Mouse (Mus musculus): ENCODE data around the gene Agbl1. TPM values are rescaled to one million over a fixed set of nuclear protein-coding genes. Genes with fewer than 3 reads are reported as not detected.
"Not testable (repeated sequence)": the region's sequence is repeated elsewhere in the genome, so short reads cannot be mapped to it uniquely, and the experiment has no call there.

The Agbl1 gene
- total RNA-seq, 2 experiments from 2014 or later: 0.27 to 0.46 TPM

DNA sequence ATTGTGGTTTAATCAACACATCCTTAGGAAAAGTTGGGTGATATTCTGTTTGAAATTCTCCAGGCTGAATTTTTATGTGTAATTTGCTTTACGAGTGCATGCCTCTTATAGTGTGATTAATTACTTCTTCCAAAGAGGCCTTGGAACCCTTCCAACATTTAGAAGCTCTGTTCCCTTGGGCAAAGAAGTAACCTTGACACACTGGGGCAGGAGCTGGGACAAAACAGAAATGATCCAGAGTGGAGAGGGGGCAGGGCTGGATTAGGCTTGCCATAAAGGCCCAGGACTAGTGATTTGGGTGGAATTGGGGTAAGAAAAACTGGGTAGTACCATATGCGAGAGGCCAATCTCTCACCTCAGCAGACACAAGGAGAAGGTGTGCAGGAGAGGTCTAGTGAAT is 316.8 kb downstream of the Agbl1 start:
- intact Hi-C loops (cut with DNase I): no loop called here
- no peak for DNase-seq (ENCODE audit: low spot score in 2 of 2)

DNA sequence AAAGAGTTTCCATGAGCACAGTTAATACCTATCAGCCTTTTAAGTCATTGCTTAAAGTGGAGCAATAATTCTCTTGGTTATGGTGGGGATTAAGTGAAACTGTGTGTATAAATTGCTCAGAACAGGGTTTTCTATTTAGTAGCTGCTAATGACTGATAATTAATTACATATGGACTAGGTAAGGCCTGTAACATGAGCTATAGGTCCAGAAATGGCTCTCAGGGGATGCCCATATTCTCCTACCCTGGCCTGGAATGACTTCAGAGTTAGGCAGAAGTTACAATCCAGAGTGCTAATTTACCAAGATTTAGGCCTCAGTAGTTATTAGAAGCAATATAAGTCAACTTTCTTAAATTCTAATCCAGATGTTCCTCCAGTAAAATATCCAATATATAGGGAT is 317.6 kb downstream of the Agbl1 start:
- intact Hi-C loops (cut with DNase I): no loop called here
- DNase-seq (ENCODE audit: low spot score in 2 of 2): no peak

DNA sequence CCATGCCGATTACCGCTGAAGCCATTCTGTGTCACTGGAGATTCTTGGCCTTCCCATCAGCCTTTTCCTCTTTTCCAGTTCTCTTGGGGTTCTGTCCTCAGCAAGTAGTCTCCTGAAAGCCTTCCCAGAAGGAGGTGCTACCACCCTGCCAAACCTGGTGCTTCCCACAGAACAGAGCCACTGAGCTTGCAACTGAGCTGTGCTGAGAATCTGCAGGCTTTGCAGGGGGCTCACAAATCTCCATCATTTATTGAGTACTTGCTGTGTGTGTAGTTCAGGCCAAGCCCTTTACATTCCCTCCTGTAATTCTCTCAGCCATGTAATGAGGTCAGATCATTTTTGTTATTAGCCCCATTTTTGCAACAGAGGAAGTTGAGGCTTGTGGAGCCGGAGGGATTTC is 322.2 kb downstream of the Agbl1 start:
- DNase-seq (ENCODE audit: low spot score in 2 of 2): no peak
- intact Hi-C loops (cut with DNase I): no loop called here

DNA sequence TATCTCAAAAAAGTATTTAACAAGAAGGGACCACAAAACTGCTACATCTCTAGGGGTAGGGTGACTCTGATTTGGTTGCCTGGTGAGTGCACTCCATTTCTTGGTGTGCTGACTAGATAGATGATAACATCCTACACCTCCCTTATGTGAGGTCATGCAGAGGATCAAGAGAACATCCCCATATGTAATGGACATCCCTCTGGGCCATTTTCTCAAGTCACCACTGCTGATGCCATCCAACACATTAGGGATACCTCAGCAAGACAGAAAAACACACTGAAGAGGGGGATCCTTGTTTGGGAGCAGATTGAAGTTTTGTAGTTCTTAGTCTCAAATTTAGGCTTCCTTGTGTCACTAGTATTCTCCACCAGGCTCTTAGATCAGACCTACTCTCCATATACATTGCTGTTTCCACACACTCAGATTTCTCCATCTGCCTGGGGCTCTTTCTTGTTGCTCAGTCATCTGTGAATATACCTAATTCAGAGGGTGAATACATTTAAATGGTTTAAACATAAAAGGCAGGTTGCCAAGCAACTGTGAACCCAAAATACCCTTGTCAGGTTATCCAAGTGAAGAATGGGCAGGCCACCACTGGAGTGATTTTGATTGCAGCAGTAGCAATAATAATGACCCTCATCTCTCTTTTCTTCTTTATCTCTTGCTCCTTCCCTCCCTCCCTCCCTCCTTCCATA is 331.0 kb downstream of the Agbl1 start:
- intact Hi-C loops (cut with DNase I): no loop called here
- DNase-seq (ENCODE audit: low spot score in 2 of 2): no peak

DNA sequence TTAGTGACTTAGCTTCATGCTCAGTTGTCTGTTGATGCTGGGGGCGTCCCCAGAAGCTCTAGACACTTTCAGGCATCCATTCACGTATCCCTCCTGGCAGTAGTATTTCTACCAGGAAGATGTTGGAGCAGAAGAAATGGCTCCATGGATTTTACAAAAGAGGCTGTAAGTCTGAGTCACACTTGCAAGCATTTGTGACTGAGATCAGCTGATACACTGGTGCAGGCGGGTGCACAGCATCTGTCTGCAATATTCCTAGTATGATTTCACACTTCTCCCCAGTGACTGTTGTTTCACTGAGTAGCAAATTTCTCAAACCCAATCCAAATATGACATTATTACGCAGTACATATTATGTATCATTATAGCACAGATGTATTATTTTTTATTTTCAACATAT is 332.8 kb downstream of the Agbl1 start:
- peak; percentile 13 to 70 for DNase-seq (ENCODE audit: low spot score in 2 of 2)
- intact Hi-C loops (cut with DNase I): no loop called here

DNA sequence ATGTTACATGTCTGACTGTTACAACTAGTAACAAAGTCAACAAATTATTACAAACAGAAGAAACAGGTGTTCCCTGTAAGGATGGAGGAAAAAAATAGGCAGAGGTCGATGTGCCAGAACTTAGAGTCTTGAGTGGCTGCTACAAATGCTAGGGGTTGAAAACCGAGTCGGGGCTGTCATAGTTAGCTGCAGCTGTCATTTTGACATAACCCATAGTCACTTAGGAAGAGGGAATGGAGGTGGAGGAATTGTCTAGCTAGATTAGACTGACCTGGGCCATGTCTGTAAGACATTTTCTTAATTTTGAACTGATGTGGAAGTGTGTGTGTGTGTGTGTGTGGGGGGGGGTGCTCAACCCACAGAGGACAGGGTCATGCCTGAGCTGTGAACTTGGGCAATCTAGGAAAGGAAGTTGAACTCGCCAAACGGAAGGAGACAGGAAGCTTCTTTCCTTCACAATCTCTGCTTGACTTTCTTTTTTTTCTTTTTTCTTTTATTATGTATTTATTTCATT is 364.9 kb downstream of the Agbl1 start:
- intact Hi-C loops (cut with DNase I): no loop called here
- no peak for DNase-seq (ENCODE audit: low spot score in 2 of 2)

DNA sequence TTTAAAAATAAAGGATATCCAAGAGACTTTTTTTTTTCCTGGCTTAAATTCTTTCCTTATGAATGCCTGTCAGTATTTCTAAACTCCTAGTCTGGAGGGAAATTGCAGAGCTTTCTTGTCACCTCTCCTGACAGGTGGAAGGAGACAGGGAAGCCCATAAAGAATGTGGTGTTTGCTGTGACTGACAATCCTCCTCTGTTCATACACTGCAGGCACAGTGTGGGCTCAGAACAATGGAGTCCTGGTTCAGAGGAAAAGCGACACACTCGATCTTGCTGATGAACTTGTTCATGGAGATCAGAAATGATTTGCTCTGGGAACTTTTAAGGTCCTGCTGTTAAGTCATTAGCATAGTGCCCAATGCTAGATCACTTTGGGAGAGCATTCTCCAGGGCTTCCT is 368.1 kb downstream of the Agbl1 start:
- intact Hi-C loops (cut with DNase I): no loop called here
- DNase-seq (ENCODE audit: low spot score in 2 of 2): no peak

DNA sequence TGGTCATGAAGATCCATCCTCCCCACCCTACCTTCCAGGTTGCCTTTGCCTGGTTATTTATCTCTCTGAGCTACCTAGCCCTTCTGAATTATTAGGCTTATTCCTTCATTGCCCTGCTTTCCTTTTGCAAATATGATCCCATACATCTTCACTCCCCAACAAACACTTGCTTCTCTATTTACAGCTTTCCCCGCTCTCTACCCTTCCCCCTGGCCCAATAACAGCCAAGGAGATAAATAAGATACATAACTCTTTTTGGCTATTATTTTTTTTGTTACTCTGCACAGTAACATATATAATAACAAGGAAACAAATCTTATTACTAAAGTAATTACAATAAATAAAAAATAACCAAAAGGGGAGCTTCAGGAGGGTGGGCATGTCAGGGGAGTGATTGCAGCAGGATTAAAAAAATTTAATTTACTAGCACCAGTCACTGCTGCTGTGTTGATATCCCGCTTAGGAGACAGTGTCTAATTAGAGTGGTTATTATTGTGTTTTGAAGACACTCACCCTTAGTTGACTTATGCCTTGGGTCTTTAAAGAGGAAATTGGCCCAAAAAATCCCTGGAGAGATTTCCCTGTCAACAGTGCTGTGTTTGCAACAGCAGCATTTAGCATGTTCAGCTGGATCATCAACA is 370.5 kb downstream of the Agbl1 start:
- intact Hi-C loops (cut with DNase I): no loop called here
- DNase-seq (ENCODE audit: low spot score in 2 of 2): no peak

DNA sequence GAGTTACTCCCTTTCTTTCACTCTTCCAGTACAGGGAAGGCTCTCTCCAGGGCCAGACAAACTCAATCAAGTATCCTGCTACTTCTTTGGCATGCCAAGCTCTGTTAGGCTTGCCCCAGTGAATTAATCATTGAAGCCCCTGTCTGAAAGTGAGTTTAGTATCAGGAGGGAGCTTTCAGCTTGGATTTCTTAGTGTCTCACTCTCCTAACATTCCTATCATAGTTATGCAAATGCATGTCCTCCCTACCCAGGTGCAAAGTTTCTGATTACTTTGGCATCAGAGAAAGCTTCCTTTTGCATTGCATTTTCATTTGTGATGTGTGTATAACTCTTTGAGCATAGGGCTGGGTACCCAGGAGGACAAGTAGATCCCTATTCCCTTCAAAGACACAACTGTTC is 399.8 kb downstream of the Agbl1 start:
- intact Hi-C loops (cut with DNase I): no loop called here
- no peak for DNase-seq (ENCODE audit: low spot score in 2 of 2)

DNA sequence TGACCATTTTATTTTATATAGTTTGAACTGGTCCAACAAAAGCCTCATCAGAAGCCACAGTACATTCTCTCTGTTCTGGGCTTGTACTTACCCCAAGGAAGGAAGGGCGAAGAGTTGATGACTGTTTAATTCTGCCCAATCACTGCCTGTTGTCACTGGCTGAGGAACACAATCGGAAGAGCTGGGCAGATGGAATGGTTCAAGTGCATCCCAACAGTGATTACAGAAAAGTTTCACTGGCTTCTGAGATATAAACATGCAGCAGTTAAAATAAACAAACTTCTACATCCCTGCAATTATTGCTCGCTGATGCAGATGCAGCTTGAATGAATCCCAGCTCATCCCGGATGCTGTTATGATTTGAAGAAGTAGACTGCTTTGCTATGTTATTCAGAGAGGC is 421.3 kb downstream of the Agbl1 start:
- intact Hi-C loops (cut with DNase I): no loop called here
- peak in 1 of 2 experiments; percentile 3 for DNase-seq (ENCODE audit: low spot score in 2 of 2)

DNA sequence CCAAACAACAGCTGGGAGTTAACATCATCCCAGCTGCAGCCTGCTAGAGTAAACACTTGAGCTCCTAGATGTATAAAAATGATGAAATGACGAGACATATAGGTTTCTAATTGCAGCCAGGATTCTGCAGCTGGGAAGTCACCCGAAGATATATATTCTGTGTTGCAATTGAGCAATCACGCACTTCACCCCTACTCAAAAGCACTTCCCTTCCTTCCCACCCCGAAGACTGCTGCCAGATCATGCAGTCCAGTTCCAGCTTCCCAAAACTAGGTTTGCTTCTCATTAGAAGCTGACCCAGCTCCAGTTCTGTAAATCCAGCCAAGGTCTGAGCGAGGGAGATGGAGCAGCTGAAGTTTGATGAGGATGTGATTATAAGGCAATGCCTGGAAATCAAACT is 431.4 kb downstream of the Agbl1 start:
- no peak for DNase-seq (ENCODE audit: low spot score in 2 of 2)
- intact Hi-C loops (cut with DNase I): no loop called here

DNA sequence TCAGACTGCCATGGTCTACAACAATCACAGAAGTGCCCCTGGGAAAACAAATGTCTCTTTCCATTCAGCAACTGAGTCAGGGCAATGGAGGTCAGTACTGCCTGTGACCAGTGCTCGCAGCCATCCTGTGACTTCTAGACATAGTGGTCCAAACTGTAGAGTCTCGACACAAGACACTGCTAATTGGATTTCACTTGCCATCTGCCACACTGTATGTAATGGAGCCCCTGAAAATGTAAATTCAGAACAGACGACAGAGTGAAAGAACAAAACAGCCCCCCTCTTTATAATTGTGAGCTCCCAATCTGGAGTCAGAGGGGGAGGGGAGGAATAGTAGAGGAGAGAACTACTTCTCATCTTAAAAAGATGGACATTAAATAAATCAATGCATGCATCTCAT is 445.2 kb downstream of the Agbl1 start:
- intact Hi-C loops (cut with DNase I): no loop called here
- DNase-seq (ENCODE audit: low spot score in 2 of 2): no peak

DNA sequence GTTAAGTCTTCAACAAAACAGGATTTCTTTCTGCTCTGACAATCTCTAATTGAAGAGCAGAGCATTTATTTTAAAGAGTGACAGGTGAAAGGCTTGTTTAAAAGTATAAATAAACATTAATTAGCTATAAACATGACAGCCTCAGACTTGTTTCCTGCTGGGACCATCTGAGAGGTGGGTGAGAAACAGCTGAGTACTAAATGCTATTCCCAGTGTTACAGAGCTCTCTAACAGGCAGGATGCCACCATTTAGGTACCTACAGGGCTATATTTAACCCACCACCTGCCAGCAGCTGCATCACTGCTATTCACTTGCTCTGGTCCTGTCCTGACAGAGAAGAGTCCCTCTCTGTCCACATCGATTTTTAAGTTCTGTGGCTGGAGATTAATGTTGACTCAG is 471.5 kb downstream of the Agbl1 start:
- peak in 1 of 2 experiments; percentile 1 for DNase-seq (ENCODE audit: low spot score in 2 of 2)
- intact Hi-C loops (cut with DNase I): no loop called here

DNA sequence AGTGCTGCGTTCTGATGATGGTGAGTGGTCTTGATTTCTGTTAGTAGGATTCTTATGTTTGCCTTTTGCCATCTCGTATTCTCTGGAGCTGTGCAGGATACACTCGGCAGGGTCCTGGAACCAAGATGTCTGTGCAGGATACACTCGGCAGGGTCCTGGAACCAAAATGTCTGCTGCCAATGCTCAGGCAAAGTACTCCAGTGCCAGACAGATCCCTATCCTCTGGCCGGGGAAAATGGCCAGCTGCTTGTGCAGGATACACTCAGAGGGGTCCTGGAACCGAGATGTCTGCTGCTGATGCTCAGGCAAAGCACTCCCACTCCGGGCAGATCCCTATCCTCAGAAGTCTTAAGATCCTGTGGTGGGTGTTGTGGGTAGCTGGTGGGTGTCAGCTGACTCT is 502.5 kb downstream of the Agbl1 start:
- intact Hi-C loops (cut with DNase I); DNase-seq (ENCODE audit: low spot score in 2 of 2): not testable (repeated sequence)

DNA sequence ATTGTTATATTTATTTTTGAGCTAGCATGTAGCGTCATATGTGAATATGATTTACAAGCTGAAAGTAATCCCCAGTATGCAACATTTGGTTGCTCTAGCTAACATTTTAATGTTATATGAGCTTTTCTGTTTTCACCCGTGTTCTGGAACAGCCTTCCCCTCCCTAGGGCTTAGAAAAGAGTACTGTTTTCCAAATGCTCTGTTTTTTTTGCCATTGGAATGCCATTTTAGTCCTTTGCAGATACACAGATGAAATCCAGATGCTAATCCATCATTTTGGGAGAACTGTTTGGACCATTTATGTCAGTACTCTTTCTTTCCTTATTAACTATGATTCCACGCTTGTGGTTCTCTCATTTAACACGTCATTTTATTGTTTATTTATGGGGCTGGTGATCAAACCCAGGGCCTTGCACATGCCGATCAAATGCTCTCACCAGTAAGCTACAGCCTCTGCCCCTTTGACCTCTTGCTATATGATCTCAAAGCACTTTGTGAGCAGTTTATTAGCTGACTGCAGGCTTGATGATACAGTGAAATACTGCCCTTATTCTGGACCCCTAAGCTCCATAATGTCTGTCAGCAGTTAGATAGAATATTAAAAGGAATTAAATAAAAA is 547.7 kb downstream of the Agbl1 start:
- intact Hi-C loops (cut with DNase I): no loop called here
- DNase-seq (ENCODE audit: low spot score in 2 of 2): no peak

DNA sequence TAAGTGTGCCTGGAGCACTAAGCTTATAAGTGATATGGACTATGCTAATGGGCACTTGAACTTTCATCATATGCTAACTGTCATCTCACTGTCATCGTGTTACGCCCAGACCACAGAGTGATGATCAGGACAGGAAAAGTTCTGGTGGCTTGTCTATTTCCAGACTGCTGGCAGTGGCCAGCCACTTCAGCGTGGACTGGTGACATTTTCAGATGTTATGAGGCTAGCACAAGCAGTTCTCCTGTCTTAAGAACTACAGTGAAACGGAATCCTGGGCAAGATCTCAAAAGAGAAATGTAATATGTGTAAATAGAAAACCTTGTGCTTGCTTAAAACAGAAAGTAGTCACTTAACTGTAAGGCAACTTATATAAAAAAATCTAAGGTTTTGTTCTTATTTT is 550.8 kb downstream of the Agbl1 start:
- DNase-seq (ENCODE audit: low spot score in 2 of 2): no peak
- intact Hi-C loops (cut with DNase I): no loop called here

DNA sequence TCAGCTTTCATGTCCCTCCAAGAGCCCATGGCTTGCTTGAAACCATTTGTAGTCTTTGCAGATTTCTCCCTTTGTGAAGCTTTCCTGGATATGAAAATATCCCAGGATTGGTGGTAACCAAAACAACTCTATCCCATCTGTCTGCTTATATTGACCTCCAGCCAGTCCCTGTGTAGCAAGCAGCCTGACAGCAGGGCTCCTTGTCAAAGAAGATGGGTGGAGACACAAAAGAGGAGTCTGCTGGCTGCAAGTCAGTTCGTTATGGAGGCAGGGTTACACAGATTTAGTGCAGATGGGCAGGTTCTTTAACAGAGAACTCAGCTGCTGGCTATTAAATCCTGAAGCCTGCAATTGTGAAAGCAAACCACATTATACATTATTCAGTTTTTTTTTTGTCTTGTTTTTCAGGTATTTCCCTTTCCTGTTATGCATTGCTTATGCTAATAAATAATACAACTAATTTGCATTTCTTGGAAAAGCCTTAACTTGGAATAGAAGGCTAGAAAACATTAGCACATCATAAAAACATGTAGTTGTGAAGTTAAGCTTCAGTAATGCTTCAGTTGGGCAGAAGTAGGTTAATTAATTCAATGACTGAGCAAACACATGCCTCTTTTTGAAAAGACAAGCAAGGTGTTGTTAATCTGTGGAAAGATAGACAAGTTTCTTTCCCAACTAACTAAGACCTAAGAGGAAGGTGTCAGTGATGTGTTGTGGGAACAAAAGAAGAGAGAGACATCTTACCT is 559.0 kb downstream of the Agbl1 start:
- intact Hi-C loops (cut with DNase I): no loop called here
- DNase-seq (ENCODE audit: low spot score in 2 of 2): no peak

DNA sequence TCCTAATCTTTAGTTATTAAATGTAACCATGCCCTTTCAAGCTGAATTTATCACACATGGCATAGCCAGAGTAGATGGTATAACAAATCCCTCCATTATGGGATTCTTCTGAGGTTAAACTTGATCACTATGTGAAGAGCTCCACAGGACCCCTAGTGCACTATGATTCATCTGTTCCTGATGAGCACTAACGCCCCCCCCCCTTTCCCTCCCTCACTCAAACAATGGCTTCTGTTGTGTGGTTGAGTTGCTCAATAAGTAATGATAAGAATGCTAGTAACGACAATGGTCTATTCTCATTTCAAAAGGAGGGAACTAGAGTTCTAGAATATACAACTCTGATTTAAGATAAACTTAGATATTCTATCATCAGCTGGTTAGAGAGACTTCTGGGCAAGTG is 560.4 kb downstream of the Agbl1 start:
- DNase-seq (ENCODE audit: low spot score in 2 of 2): no peak
- intact Hi-C loops (cut with DNase I): no loop called here

DNA sequence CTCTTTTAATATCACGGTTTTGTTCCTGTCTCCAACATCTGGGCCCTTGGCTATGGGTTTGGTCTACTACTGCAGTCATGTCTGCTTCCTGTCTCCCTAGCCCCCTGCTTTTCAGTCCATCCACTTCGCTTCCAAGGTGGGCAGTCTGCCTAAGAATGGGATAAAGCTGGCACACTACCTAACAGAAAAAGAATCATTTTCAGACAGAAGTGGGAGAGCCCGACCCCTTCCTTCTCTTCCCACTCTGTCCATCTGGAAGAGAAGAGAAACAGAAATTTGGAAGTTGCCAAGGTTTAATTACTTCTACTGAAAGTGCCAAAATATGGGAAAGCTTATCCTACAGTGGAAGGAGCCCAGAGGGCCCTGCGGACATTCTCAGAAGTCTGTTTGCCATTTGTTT is 561.6 kb downstream of the Agbl1 start:
- DNase-seq (ENCODE audit: low spot score in 2 of 2): peak in 1 of 2 experiments; percentile 51
- intact Hi-C loops (cut with DNase I): no loop called here

DNA sequence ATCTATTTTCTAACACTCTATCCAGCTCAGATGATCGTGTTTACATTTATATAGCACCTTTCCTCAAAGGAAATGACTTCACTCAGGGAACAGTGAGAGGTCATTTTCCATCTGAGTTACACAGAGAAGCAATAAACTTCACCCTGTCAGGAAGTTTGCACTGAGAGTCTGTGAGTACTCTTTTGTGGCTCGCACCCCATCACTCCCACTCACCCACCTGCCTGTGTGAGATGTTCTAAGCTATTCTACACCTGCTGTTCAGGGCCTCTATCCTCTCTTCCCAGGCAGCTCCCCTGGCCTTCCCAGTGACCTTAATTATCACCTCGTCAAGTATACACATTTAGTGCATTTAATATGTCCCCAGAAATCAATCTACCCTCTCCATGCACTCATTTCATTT is 580.3 kb downstream of the Agbl1 start:
- intact Hi-C loops (cut with DNase I): no loop called here
- no peak for DNase-seq (ENCODE audit: low spot score in 2 of 2)

All from left cerebral cortex, postnatal 25 days (tissue).